Mouse (Mus musculus): ENCODE data around the gene Ccr5. TPM values are rescaled to one million over a fixed set of nuclear protein-coding genes. Genes with fewer than 3 reads are reported as not detected.

The Ccr5 gene
- polyA plus RNA-seq, 1 experiment, result 0.10 TPM

DNA sequence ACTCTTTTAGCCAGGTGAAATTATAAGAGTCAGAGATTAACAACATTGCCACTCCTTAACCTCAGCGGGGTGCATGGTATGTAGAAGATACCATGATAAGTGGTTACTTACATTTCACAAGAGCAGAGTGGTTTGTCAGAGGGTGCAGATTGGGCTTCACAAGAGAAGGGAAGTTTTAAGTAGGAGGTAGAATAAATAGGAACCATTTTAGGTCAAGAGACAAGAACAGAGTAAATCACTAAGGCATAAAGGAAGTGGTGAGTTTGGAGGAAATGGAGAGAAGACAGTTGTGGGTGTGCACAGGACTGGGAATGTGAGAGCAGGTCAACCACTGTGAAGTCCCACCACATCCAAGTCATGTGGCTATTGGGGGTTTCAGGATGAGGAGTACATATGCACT lies 18.1 kb upstream of the Ccr5 start:
- no peak overlapping the region for H3K27ac ChIP-seq (ENCODE audit: insufficient read depth, low read depth, low read length)
- 21% methylated on average over 1 of the region's 1 CpGs for WGBS
- no peak for TF ChIP-seq CTCF (IDR thresholded peaks at IDR 0.05; ENCODE audit: extremely low read depth, insufficient read length, insufficient replicate concordance, low read depth, low read length)
- TF ChIP-seq POLR2A (IDR thresholded peaks at IDR 0.05; ENCODE audit: low read depth, low read length), result no peak
- peaks cover 2% of the 10 kb centered on the region; the same call in 1 of the 2 replicates for H3K27me3 ChIP-seq (ENCODE audit: control insufficient read depth, insufficient read depth, low read length)
- no peak overlapping the region for H3K4me3 ChIP-seq (ENCODE audit: low read depth, low read length)
- H3K4me1 ChIP-seq (ENCODE audit: control insufficient read depth, insufficient read depth, insufficient read length, low read length), result no peaks in the 10 kb centered on the region
- no peaks in the 10 kb centered on the region for H3K36me3 ChIP-seq (ENCODE audit: control insufficient read depth, insufficient read depth, low read length)

DNA sequence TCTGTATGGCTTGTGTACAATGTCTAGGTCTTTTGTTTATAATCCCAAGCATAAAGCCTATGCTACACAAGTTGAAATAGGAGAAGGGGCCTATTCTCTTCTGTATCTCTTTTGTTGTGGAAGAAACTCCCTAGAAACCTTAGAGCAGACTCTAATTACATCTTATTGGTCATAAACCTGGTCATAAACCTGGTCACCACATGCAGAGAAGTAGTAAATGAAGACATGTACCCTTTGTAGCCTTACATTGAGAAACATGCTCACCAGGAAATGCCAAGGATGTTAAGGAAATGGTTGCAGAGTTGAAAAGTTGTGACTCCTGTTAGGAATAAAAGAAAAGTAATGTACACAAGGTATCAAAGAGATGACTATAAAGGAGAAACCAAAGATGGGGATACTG lies 16.1 kb upstream of the Ccr5 start:
- H3K27me3 ChIP-seq (ENCODE audit: control insufficient read depth, insufficient read depth, low read length), result peaks cover 7% of the 10 kb centered on the region
- no peaks in the 10 kb centered on the region for H3K4me1 ChIP-seq (ENCODE audit: control insufficient read depth, insufficient read depth, insufficient read length, low read length)
- TF ChIP-seq POLR2A (IDR thresholded peaks at IDR 0.05; ENCODE audit: low read depth, low read length) (no peak), CTCF (IDR thresholded peaks at IDR 0.05; ENCODE audit: extremely low read depth, insufficient read length, insufficient replicate concordance, low read depth, low read length) (no peak)
- H3K36me3 ChIP-seq (ENCODE audit: control insufficient read depth, insufficient read depth, low read length), result no peaks in the 10 kb centered on the region
- no peak overlapping the region for H3K4me3 ChIP-seq (ENCODE audit: low read depth, low read length)
- H3K27ac ChIP-seq (ENCODE audit: insufficient read depth, low read depth, low read length), result no peak overlapping the region

DNA sequence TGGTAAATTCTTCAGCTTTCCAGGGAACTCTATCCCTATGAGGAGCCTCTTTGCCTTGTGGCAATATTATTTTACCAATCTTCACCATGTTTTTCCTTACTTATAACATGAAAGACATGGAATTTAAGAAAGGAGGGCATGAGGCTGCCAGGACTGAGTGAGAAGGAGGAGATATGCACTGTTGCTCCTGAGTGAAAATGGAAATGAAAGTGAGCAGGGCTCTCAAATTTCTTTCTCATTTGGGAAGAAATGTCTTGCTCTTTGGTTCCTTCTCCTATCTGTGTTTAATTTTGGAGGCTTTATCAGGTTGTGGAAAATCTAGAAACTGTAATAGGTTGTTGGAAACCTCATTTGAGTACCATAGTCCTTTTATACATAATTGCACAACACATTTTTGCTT lies 14.1 kb upstream of the Ccr5 start:
- Histone ChIP-seq H3K27me3 (ENCODE audit: control insufficient read depth, insufficient read depth, low read length) (peaks cover 11% of the 10 kb centered on the region), H3K4me3 (ENCODE audit: low read depth, low read length) (no peak overlapping the region), H3K36me3 (ENCODE audit: control insufficient read depth, insufficient read depth, low read length) (no peaks in the 10 kb centered on the region), H3K4me1 (ENCODE audit: control insufficient read depth, insufficient read depth, insufficient read length, low read length) (no peaks in the 10 kb centered on the region), H3K27ac (ENCODE audit: insufficient read depth, low read depth, low read length) (no peak overlapping the region)
- no peak for TF ChIP-seq CTCF (IDR thresholded peaks at IDR 0.05; ENCODE audit: extremely low read depth, insufficient read length, insufficient replicate concordance, low read depth, low read length)
- no peak for TF ChIP-seq POLR2A (IDR thresholded peaks at IDR 0.05; ENCODE audit: low read depth, low read length)

DNA sequence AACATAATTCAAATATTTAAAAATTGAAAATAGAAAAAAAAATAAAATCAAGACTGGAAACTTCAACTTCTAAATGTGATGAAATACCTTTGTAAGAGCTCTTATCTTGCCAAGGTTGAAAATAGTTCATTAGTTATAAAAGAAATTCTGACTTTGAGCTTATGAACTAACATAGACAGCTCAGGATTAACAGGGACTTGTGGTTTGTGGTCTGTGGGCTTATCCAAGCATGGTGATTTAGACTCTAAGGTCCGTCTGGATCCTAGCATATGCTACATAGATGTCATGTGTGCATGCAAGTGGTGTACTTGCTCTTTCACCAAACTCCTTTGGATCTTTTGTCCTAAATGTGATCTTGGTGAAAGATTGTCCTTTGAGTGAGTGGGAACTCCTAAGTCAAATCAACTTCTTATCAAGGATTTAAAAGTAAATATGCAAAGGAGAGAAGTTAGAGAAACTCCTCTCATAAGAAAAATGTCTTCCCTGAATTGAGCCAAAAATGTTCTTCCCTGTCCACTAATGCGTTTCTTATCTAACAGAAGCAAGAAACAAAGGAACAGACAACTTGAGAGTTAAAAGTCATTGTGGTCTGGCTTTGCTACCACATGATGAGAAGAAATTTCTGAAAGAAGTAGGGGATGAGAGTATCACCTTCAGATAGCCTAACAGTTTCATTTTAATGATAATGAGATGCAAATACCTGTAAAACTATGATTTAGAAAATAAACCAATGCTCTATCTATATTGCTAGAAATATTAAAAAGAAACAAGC lies 12.8 kb upstream of the Ccr5 start:
- H3K27ac ChIP-seq (ENCODE audit: insufficient read depth, low read depth, low read length), result no peak overlapping the region
- WGBS, result 68% methylated on average over 2 of the region's 2 CpGs
- no peaks in the 10 kb centered on the region for H3K36me3 ChIP-seq (ENCODE audit: control insufficient read depth, insufficient read depth, low read length)

DNA sequence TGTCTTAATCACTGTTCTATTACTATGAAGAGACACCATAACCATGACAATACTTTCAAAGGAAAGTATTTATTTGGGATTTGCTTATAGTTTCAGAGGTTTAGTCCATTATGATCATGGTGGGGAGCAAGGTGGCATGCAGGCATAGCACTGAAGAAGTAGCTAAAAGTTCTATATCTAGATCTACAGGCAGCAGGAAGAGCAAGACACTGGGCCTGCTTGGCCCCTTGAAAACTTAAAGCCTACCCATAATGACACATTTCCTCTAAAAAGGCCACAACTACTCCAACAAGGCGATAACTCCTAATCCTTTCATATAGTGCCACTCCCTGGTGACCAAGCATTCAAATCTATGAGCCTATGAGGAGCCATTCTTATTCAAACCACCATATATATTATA lies 9.3 kb upstream of the Ccr5 start:
- 70% methylated on average over 1 of the region's 1 CpGs for WGBS
- H3K36me3 ChIP-seq (ENCODE audit: control insufficient read depth, insufficient read depth, low read length), result no peaks in the 10 kb centered on the region
- no peak overlapping the region for H3K27ac ChIP-seq (ENCODE audit: insufficient read depth, low read depth, low read length)
- H3K4me1 ChIP-seq (ENCODE audit: control insufficient read depth, insufficient read depth, insufficient read length, low read length), result no peaks in the 10 kb centered on the region
- no peak overlapping the region for H3K4me3 ChIP-seq (ENCODE audit: low read depth, low read length)
- peaks cover 12% of the 10 kb centered on the region for H3K27me3 ChIP-seq (ENCODE audit: control insufficient read depth, insufficient read depth, low read length)
- TF ChIP-seq POLR2A (IDR thresholded peaks at IDR 0.05; ENCODE audit: low read depth, low read length) (no peak), CTCF (IDR thresholded peaks at IDR 0.05; ENCODE audit: extremely low read depth, insufficient read length, insufficient replicate concordance, low read depth, low read length) (no peak)

More for the DNA sequence above, 12.8 kb upstream of the Ccr5 start:
- Histone ChIP-seq H3K27me3 (ENCODE audit: control insufficient read depth, insufficient read depth, low read length) (peaks cover 12% of the 10 kb centered on the region), H3K4me3 (ENCODE audit: low read depth, low read length) (no peak overlapping the region), H3K4me1 (ENCODE audit: control insufficient read depth, insufficient read depth, insufficient read length, low read length) (no peaks in the 10 kb centered on the region)
- TF ChIP-seq CTCF (IDR thresholded peaks at IDR 0.05; ENCODE audit: extremely low read depth, insufficient read length, insufficient replicate concordance, low read depth, low read length) (no peak), POLR2A (IDR thresholded peaks at IDR 0.05; ENCODE audit: low read depth, low read length) (no peak)

DNA sequence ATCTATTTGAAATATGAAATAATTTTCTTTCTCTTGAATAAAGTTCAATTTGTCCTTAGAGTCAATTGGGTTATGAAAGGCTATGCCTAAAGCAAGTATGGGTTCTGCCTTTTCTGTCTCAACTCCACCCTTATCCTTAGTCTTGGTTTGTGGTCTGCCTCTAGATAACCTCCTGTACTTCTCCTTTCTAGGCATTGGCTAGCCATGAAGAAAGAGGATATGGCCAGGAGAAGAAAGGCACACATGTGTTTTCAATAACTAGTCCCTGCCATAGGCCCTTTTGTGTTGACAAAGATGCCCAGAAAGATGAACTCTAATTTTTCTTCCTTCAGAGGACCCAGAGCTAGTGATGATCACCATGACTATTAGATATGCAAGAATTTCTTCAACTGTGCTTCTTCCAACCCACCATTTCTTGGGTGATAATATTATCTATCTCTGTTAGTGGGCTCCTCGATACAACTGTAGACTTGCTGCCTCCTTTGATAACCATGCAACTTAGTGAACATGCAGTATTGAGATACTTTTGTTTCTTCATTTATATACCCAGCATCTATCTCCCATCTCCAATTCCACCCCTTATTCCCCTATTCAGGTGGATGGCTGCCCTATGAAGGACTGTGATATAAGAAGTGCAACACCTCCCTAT lies 8.6 kb upstream of the Ccr5 start:
- TF ChIP-seq CTCF (IDR thresholded peaks at IDR 0.05; ENCODE audit: extremely low read depth, insufficient read length, insufficient replicate concordance, low read depth, low read length), result no peak
- TF ChIP-seq POLR2A (IDR thresholded peaks at IDR 0.05; ENCODE audit: low read depth, low read length), result no peak
- no peaks in the 10 kb centered on the region for H3K4me1 ChIP-seq (ENCODE audit: control insufficient read depth, insufficient read depth, insufficient read length, low read length)
- H3K36me3 ChIP-seq (ENCODE audit: control insufficient read depth, insufficient read depth, low read length), result no peaks in the 10 kb centered on the region
- H3K27ac ChIP-seq (ENCODE audit: insufficient read depth, low read depth, low read length), result no peak overlapping the region
- H3K4me3 ChIP-seq (ENCODE audit: low read depth, low read length), result no peak overlapping the region
- H3K27me3 ChIP-seq (ENCODE audit: control insufficient read depth, insufficient read depth, low read length), result peaks cover 12% of the 10 kb centered on the region
- 86% methylated on average over 1 of the region's 1 CpGs for WGBS

DNA sequence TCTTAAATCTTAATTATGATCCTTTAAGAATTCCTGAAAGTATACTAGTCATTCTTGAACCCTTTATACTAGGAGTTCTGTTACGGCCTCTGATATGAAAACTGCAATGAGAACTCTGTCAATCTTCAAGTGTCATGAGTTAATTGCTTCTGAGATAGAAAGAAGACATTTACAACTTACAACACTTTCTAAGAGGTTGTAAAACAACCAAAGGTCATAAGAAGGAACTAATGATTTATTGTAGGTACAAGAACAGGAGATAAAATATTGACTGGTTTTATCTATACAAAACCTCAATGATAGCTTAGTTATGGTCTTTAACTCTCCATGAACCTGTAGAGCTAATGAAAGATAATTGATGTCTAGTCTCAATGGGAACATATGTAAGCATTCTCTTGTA lies 7.6 kb upstream of the Ccr5 start:
- Histone ChIP-seq H3K27me3 (ENCODE audit: control insufficient read depth, insufficient read depth, low read length) (peaks cover 12% of the 10 kb centered on the region), H3K36me3 (ENCODE audit: control insufficient read depth, insufficient read depth, low read length) (no peaks in the 10 kb centered on the region), H3K4me3 (ENCODE audit: low read depth, low read length) (no peak overlapping the region), H3K27ac (ENCODE audit: insufficient read depth, low read depth, low read length) (no peak overlapping the region), H3K4me1 (ENCODE audit: control insufficient read depth, insufficient read depth, insufficient read length, low read length) (no peaks in the 10 kb centered on the region)
- TF ChIP-seq POLR2A (IDR thresholded peaks at IDR 0.05; ENCODE audit: low read depth, low read length) (no peak), CTCF (IDR thresholded peaks at IDR 0.05; ENCODE audit: extremely low read depth, insufficient read length, insufficient replicate concordance, low read depth, low read length) (no peak)
- WGBS, result 14% methylated on average over 1 of the region's 1 CpGs
